Mouse (Mus musculus): ENCODE measurements around the gene Tgif2lx1.
"Not testable (repeated sequence)": the region's sequence is repeated elsewhere in the genome, so short reads cannot be mapped to it uniquely, and the experiment has no call there.

The Tgif2lx1 gene

DNA sequence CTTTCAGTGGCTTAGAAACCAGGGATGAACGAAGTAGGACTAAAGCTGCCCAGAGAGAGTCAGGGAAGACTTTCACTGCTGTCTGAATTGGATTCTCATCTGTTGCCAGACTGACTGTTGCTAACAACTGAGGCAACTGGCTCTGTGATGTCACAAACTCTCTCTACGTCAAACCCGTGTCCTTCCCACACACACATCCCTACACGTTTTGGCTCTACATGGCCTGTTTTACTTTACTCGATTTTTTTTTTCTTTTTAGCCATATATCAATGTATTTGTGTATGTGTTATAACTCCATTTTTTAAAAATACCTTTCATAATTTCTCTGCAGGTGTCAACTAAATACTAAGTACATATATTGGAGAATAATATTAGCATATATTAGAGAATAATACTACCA, at the start of gene Tgif2lx1:
Tgif2lx1 (minus strand) TSS at position 101 of the 400 bp plus-strand sequence.
- DNase-seq (ENCODE audit: low spot score in 2 of 2) = not testable (repeated sequence)
